Comparison of ENCODE assay signal across 9 mouse cellular contexts in the genomic region with DNA sequence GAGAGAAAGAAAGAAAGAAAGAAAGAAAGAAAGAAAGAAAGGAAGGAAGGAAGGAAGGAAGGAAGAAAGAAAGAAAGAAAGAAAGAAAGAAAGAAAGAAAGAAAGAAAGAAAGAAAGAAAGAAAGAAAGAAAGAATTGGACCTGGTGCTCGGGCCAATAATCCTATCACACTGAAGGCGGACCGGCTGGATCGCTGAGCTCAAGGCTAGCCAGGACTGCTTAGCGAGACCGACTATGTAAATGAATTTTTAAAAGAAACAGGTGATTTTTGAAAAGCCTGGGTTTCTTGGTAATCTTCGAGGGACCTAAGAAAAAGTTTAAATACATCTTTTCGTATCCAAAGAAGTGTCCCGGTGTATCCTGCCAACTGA. TPM values are rescaled to one million over a fixed set of nuclear protein-coding genes. Genes with fewer than 3 reads are reported as not detected.
DNase-seq lines count a peak whose midpoint lies in the region; ATAC-seq and TF ChIP-seq lines count a peak whose summit lies in the region.
"Not testable (repeated sequence)": the region's sequence is repeated elsewhere in the genome, so short reads cannot be mapped to it uniquely, and the experiment has no call there.
"Had no signal": no experiment of that assay in that cellular context is flagged by ENCODE, and none has a peak within 500 bp of the region (broad histone marks: within the 10 kb centered on the region; RNA-seq: fewer than 3 reads in every experiment).

No protein-coding gene starts in this region.

- H3K27ac ChIP-seq in MEL (ENCODE audit: control insufficient read depth, low read depth, low read length) = peak overlapping the region; percentile 96
- H3K27ac ChIP-seq in embryonic facial prominence, embryonic 15.5 days (replicated peaks) = peak overlapping the region; percentile 98
- peak overlapping the region; percentile 92 for H3K27ac ChIP-seq in hindbrain, embryonic 14.5 days
- H3K27ac ChIP-seq in left cerebral cortex, adult 2 months = peak overlapping the region; percentile 99
- peak overlapping the region; percentile 93 for H3K27ac ChIP-seq in midbrain, embryonic 15.5 days
- H3K27ac ChIP-seq in stomach, postnatal 0 days (replicated peaks) = peak overlapping the region; percentile 96; the same call in 1 of the 2 replicates

- TF ChIP-seq EP300 in MEL (IDR thresholded peaks at IDR 0.05; ENCODE audit: low read depth in 1 of 2, low read length in 2 of 2); stomach, postnatal 0 days (optimal IDR thresholded peaks at IDR 0.05): not testable (repeated sequence)

- peak overlapping the region; percentile 77 for H3K9ac ChIP-seq in MEL (ENCODE audit: control insufficient read depth, low read depth, low read length, poor library complexity, severe bottlenecking)
- peak overlapping the region; percentile 28; the same call in 1 of the 2 replicates for H3K9ac ChIP-seq in embryonic facial prominence, embryonic 15.5 days
- H3K9ac ChIP-seq in hindbrain, embryonic 14.5 days = peak overlapping the region; percentile 80
- peak overlapping the region; percentile 39 for H3K9ac ChIP-seq in midbrain, embryonic 15.5 days
- H3K9ac ChIP-seq in stomach, postnatal 0 days (ENCODE audit: low read length) = not testable (repeated sequence)

- H3K4me2 ChIP-seq in embryonic facial prominence, embryonic 15.5 days (replicated peaks) = peak overlapping the region; percentile 44
- peak overlapping the region; percentile 46 for H3K4me2 ChIP-seq in hindbrain, embryonic 14.5 days (replicated peaks)
- peak overlapping the region; percentile 39 for H3K4me2 ChIP-seq in midbrain, embryonic 15.5 days
- peak overlapping the region; percentile 40 for H3K4me2 ChIP-seq in stomach, postnatal 0 days (replicated peaks; ENCODE audit: low read depth)

- ATAC-seq in embryonic facial prominence, embryonic 15.5 days (ENCODE audit: insufficient number of reproducible peaks, low FRiP score, low TSS enrichment, low read depth) = peak; percentile 17
- peak; percentile 1; the same call in 1 of the 2 replicates for ATAC-seq in granulocyte monocyte progenitor cell, adult 5-6 weeks (replicated peaks; ENCODE audit: poor library complexity, severe bottlenecking)
- ATAC-seq in hindbrain, embryonic 14.5 days (ENCODE audit: low FRiP score) = peak; percentile 46; the same call in 1 of the 2 replicates
- peak; percentile 50 for ATAC-seq in midbrain, embryonic 15.5 days (replicated peaks)
- peak; percentile 28 for ATAC-seq in stomach, postnatal 0 days (ENCODE audit: low FRiP score, low TSS enrichment)

- peaks cover 32% of the 10 kb centered on the region for H3K79me2 ChIP-seq in MEL (ENCODE audit: control insufficient read depth, insufficient read depth, low read length, poor library complexity)

- under 1% methylated on average over 9 of the region's 9 CpGs for WGBS in embryonic facial prominence, embryonic 15.5 days
- 1% methylated on average over 9 of the region's 9 CpGs for WGBS in hindbrain, embryonic 14.5 days
- WGBS in lung, adult 2 months = 1% methylated on average over 9 of the region's 9 CpGs
- WGBS in midbrain, embryonic 15.5 days = 2% methylated on average over 9 of the region's 9 CpGs
- 1% methylated on average over 9 of the region's 9 CpGs for WGBS in stomach, postnatal 0 days

- not testable (repeated sequence) for DNase-seq in MEL (ENCODE audit: low read depth, low spot score); hindbrain, embryonic 14.5 days (ENCODE audit: low spot score); left cerebral cortex, adult 2 months (ENCODE audit: extremely low spot score in 1 of 2, low spot score in 2 of 2); lung, adult 2 months; stomach, postnatal 0 days (ENCODE audit: low spot score)

- not testable (repeated sequence) for TF ChIP-seq POLR2A in MEL (IDR thresholded peaks at IDR 0.05; ENCODE audit: control insufficient read depth in 1 of 2, insufficient read depth in 1 of 2, low read depth in 1 of 2, low read length in 2 of 2, poor library complexity in 1 of 2); lung, adult 2 months (IDR thresholded peaks at IDR 0.05; ENCODE audit: borderline replicate concordance, extremely low read depth, low read depth, low read length)

- H3K27me3 ChIP-seq in MEL (ENCODE audit: control insufficient read depth in 1 of 2, insufficient read depth in 2 of 2, low read length in 2 of 2); embryonic facial prominence, embryonic 15.5 days; hindbrain, embryonic 14.5 days (ENCODE audit: control insufficient read depth, insufficient read depth, low read length); midbrain, embryonic 15.5 days (replicated peaks); stomach, postnatal 0 days (ENCODE audit: control insufficient read depth, insufficient read depth, low read length): not testable (repeated sequence)

- not testable (repeated sequence) for TF ChIP-seq RAD21 in MEL (IDR thresholded peaks at IDR 0.05; ENCODE audit: low read depth, low read length)

- intact Hi-C loops in left cerebral cortex, adult 2 months (cut with DNase I) = loop anchor here (5.0 kb wide), 1 partner anchor 178 kb away; no protein-coding TSS in a partner anchor

- H3K4me1 ChIP-seq in MEL (ENCODE audit: control insufficient read depth in 1 of 2, insufficient read depth in 2 of 2, low read length in 2 of 2) = peaks cover 5 to 19% of the 10 kb centered on the region in 2 experiments; a peak in 3 of 4 replicates
- H3K4me1 ChIP-seq in embryonic facial prominence, embryonic 15.5 days = peaks cover 16% of the 10 kb centered on the region
- H3K4me1 ChIP-seq in hindbrain, embryonic 14.5 days (replicated peaks; ENCODE audit: control insufficient read depth, insufficient read depth, low read length) = peaks cover 10% of the 10 kb centered on the region; the same call in 1 of the 2 replicates
- not testable (repeated sequence) for H3K4me1 ChIP-seq in lung, adult 2 months (ENCODE audit: control insufficient read depth, insufficient read depth, low read length); stomach, postnatal 0 days (replicated peaks; ENCODE audit: control insufficient read depth, insufficient read depth)
- peaks cover 15% of the 10 kb centered on the region for H3K4me1 ChIP-seq in midbrain, embryonic 15.5 days

- peaks cover 28 to 46% of the 10 kb centered on the region in 2 experiments for H3K36me3 ChIP-seq in MEL (ENCODE audit: control insufficient read depth in 1 of 2, insufficient read depth in 2 of 2, low read length in 2 of 2)
- H3K36me3 ChIP-seq in embryonic facial prominence, embryonic 15.5 days = peaks cover 24% of the 10 kb centered on the region
- peaks cover 31% of the 10 kb centered on the region for H3K36me3 ChIP-seq in hindbrain, embryonic 14.5 days (replicated peaks; ENCODE audit: control insufficient read depth, insufficient read depth)
- peaks cover 21% of the 10 kb centered on the region for H3K36me3 ChIP-seq in midbrain, embryonic 15.5 days (replicated peaks)
- peaks cover 15% of the 10 kb centered on the region for H3K36me3 ChIP-seq in stomach, postnatal 0 days (ENCODE audit: control insufficient read depth, insufficient read depth, low read length)

- not testable (repeated sequence) for TF ChIP-seq CTCF in MEL (IDR thresholded peaks at IDR 0.05 in 2 of 3, conservative IDR thresholded peaks at IDR 0.05 in 1 of 3; ENCODE audit: control insufficient read depth in 1 of 3, insufficient read depth in 1 of 3, low read depth in 2 of 3, low read length in 3 of 3, poor library complexity in 1 of 3, severe bottlenecking in 1 of 3); left cerebral cortex, adult 2 months (IDR thresholded peaks at IDR 0.05); lung, adult 2 months (IDR thresholded peaks at IDR 0.05; ENCODE audit: insufficient read depth, low read length); stomach, postnatal 0 days (IDR thresholded peaks at IDR 0.05; ENCODE audit: low read depth)

- not testable (repeated sequence) for H3K9me3 ChIP-seq in MEL (replicated peaks; ENCODE audit: insufficient read depth, low read length); embryonic facial prominence, embryonic 15.5 days (replicated peaks); hindbrain, embryonic 14.5 days (ENCODE audit: control insufficient read depth, low read length); midbrain, embryonic 15.5 days; stomach, postnatal 0 days (ENCODE audit: control insufficient read depth, low read length)

- peak overlapping the region; percentile 65 to 72 for H3K4me3 ChIP-seq in MEL (ENCODE audit: control insufficient read depth in 1 of 2, insufficient read depth in 1 of 2, low read depth in 2 of 2, low read length in 2 of 2)
- peak overlapping the region; percentile 93 for H3K4me3 ChIP-seq in embryonic facial prominence, embryonic 15.5 days (replicated peaks)
- H3K4me3 ChIP-seq in hindbrain, embryonic 14.5 days (replicated peaks; ENCODE audit: low read length) = peak overlapping the region; percentile 74
- H3K4me3 ChIP-seq in left cerebral cortex, adult 2 months = peak overlapping the region; percentile 92
- peak overlapping the region; percentile 98 for H3K4me3 ChIP-seq in lung, adult 2 months (replicated peaks; ENCODE audit: extremely low read depth, low read depth, low read length)
- H3K4me3 ChIP-seq in midbrain, embryonic 15.5 days = peak overlapping the region; percentile 83
- peak overlapping the region; percentile 67 for H3K4me3 ChIP-seq in stomach, postnatal 0 days (ENCODE audit: low read depth, low read length)

RNA-seq across cellular contexts. Expression of gene Srsf5, which starts 0.4 kb away (rescaled TPM):
- 401 and 419 TPM in 2 replicates for total RNA-seq in MEL (2012; rRNA removed)
- polyA plus RNA-seq in MEL (2012; ENCODE audit: insufficient read depth in 1 of 2, insufficient read length in 2 of 2, low read depth in 1 of 2, low replicate concordance in 2 of 2, missing spikeins in 1 of 2) = 100 to 1,000 TPM; 276 to 460 TPM
- 566 and 588 TPM in 2 replicates for polyA plus RNA-seq in embryonic facial prominence, embryonic 15.5 days (2015; fragmentation: Nextera tagmentation; extraction: Ambion mirVana)
- total RNA-seq in granulocyte monocyte progenitor cell, adult 5-6 weeks (2014; fragmentation: Nextera tagmentation) = 313 and 360 TPM in 2 replicates
- 731 and 831 TPM in 2 replicates for total RNA-seq in granulocyte monocyte progenitor cell, adult 5-6 weeks (2017)
- 248 and 256 TPM in 2 replicates for polyA plus RNA-seq in hindbrain, embryonic 14.5 days (2014; fragmentation: Nextera tagmentation; extraction: Ambion mirVana)
- total RNA-seq in left cerebral cortex, adult 2 months (2021) = 100 to 1,000 TPM; 355 to 360 TPM
- polyA plus RNA-seq in lung, adult 2 months (2012; rRNA removed) = 364 and 550 TPM in 2 replicates
- 404 and 430 TPM in 2 replicates for polyA plus RNA-seq in midbrain, embryonic 15.5 days (2015; fragmentation: Nextera tagmentation; extraction: Ambion mirVana)
- 283 and 303 TPM in 2 replicates for polyA plus RNA-seq in stomach, postnatal 0 days (2015; fragmentation: Nextera tagmentation; extraction: Ambion mirVana)

RNA-seq across cellular contexts. Expression of gene Slc10a1, which starts 23.6 kb away (rescaled TPM):
- 0.12 TPM in 1 of 2 replicates, not detected in the other for total RNA-seq in MEL (2012; rRNA removed)
- polyA plus RNA-seq in MEL (2012; ENCODE audit: insufficient read depth in 1 of 2, insufficient read length in 2 of 2, low read depth in 1 of 2, low replicate concordance in 2 of 2, missing spikeins in 1 of 2) = under 1 TPM in 1 of 2 experiments, not detected in 1; 0.18 TPM
- 0.54 and 0.71 TPM in 2 replicates for polyA plus RNA-seq in embryonic facial prominence, embryonic 15.5 days (2015; fragmentation: Nextera tagmentation; extraction: Ambion mirVana)
- not detected in 2 replicates for total RNA-seq in granulocyte monocyte progenitor cell, adult 5-6 weeks (2014; fragmentation: Nextera tagmentation)
- total RNA-seq in granulocyte monocyte progenitor cell, adult 5-6 weeks (2017) = not detected in 2 replicates
- polyA plus RNA-seq in hindbrain, embryonic 14.5 days (2014; fragmentation: Nextera tagmentation; extraction: Ambion mirVana) = 0.20 and 0.55 TPM in 2 replicates
- total RNA-seq in left cerebral cortex, adult 2 months (2021) = not detected
- 0.11 and 0.50 TPM in 2 replicates for polyA plus RNA-seq in lung, adult 2 months (2012; rRNA removed)
- polyA plus RNA-seq in midbrain, embryonic 15.5 days (2015; fragmentation: Nextera tagmentation; extraction: Ambion mirVana) = 0.50 and 0.66 TPM in 2 replicates
- polyA plus RNA-seq in stomach, postnatal 0 days (2015; fragmentation: Nextera tagmentation; extraction: Ambion mirVana) = 0.58 and 1.1 TPM in 2 replicates
- total RNA-seq: gastrocnemius, postnatal 14 days had no signal
